Mouse (Mus musculus) liver, postnatal 0 days (tissue): ENCODE data around the gene Alox8.

Experiments
- CTCF ChIP-seq: sonication (generic); IDR thresholded peaks from 2 replicates; pipeline ENCODE4 v1.5.1; 2016; ENCODE audit warnings: antibody characterized with exemption, low read depth
- EP300 ChIP-seq: IDR thresholded peaks from 2 replicates; pipeline ENCODE4 v1.6.1; 2016; ENCODE audit warnings: antibody characterized with exemption, low read depth, mild to moderate bottlenecking

GRCm38 (mm10) chr11:69172606-69173005 lies 25.0 kb downstream of the Alox8 start:
- TF ChIP-seq CTCF (no peak), EP300 (no peak)
